Mouse (Mus musculus) hindbrain, postnatal 0 days (tissue): ENCODE data around the gene Prr13. TPM values are rescaled to one million over a fixed set of nuclear protein-coding genes. Genes with fewer than 3 reads are reported as not detected.
A peak's percentile ranks its signal among the peaks of the same experiment; 100 is the strongest.

Experiments used
- ATAC-seq: fragments of 200-750 bp; cut with Nextera tagmentation; 2 replicates; pipeline ENCODE4 v1.8.0; 2017; ENCODE audit warnings: mild to moderate bottlenecking, moderate TSS enrichment, moderate library complexity
- DNase-seq: peaks from one replicate; pipeline ENCODE4 v3.0.0-alpha.2; 2015; ENCODE audit warnings: low spot score
- H3K27ac ChIP-seq: fragments of 300-500 bp; sonication (generic); 2 replicates; pipeline ENCODE4 v1.5.1; 2014; ENCODE audit warnings: mild to moderate bottlenecking
- H3K27me3 ChIP-seq: fragments of 300-500 bp; sonication (generic); 2 replicates; pipeline ENCODE4 v1.6.1; 2014; ENCODE audit warnings: low read length, mixed read lengths; ENCODE audit not compliant: insufficient read depth
- H3K36me3 ChIP-seq: fragments of 300-500 bp; sonication (generic); 2 replicates; pipeline ENCODE4 v1.6.1; 2014; ENCODE audit warnings: low read length, mixed read lengths; ENCODE audit not compliant: insufficient read depth
- H3K4me1 ChIP-seq: fragments of 300-500 bp; sonication (generic); 2 replicates; pipeline ENCODE4 v1.6.1; 2014; ENCODE audit warnings: antibody characterized with exemption, low read length, mixed read lengths; ENCODE audit not compliant: insufficient read depth
- H3K4me2 ChIP-seq: fragments of 300-500 bp; sonication (generic); 2 replicates; pipeline ENCODE4 v1.6.1; 2014; ENCODE audit warnings: low read depth, mild to moderate bottlenecking, low read length, moderate library complexity, mixed read lengths
- H3K4me3 ChIP-seq: fragments of 300-500 bp; sonication (generic); 2 replicates; pipeline ENCODE4 v1.5.1; 2014; ENCODE audit warnings: low read length
- H3K9ac ChIP-seq: fragments of 300-500 bp; sonication (generic); replicated peaks from 2 replicates; pipeline ENCODE4 v1.6.1; 2014; ENCODE audit warnings: mild to moderate bottlenecking, low read length, moderate library complexity, mixed read lengths
- H3K9me3 ChIP-seq: fragments of 300-500 bp; sonication (generic); 2 replicates; pipeline ENCODE4 v1.6.1; 2016; ENCODE audit warnings: low read length, mixed read lengths
- CTCF ChIP-seq: IDR thresholded peaks from 2 replicates; pipeline ENCODE4 v1.5.1; 2016; ENCODE audit warnings: antibody characterized with exemption, control low read depth, low read depth
- WGBS: fragments of 180-500 bp; shearing (Covaris S2); extraction: QIAGEN DNeasy Blood & Tissue Kit; methylation state at CpG from one replicate; pipeline ENCODE4 v1.1.7; 2014; 5-methylcytosine and 5-hydroxymethylcytosine counted together
- polyA plus RNA-seq: library from polyadenylated mRNA; unstranded; fragments of >200 nt; fragmentation: Nextera tagmentation; extraction: Ambion mirVana; gene quantifications from 2 replicates; pipeline ENCODE4 v1.2.1, GENCODE M21; 2015
- total RNA-seq: library from RNA; depleted of rRNA; stranded (reverse); fragments of >200 nt; gene quantifications from 2 replicates; pipeline ENCODE4 v1.2.3, GENCODE M21; 2014; rRNA removed

Prr13 gene
- total RNA-seq, result 27.4 and 28.0 TPM in 2 replicates
- 90.4 and 95.1 TPM in 2 replicates for polyA plus RNA-seq

GRCm38 (mm10) chr15:102458904-102459317, at the start of gene Prr13:
TSS of gene Prr13 (plus strand) at chr15:102459028.
- no peaks in the 10 kb centered on the region for H3K9me3 ChIP-seq
- H3K9ac ChIP-seq, result peak within 1 kb of the TSS; percentile 48
- H3K4me2 ChIP-seq, result peak within 1 kb of the TSS; percentile 74
- peak; percentile 82 for TF ChIP-seq CTCF
- no peaks in the 10 kb centered on the region; the same call in 1 of the 2 replicates for H3K36me3 ChIP-seq
- H3K27me3 ChIP-seq, result no peaks in the 10 kb centered on the region
- under 1% methylated on average over 19 of the region's 19 CpGs for WGBS
- no peaks in the 10 kb centered on the region for H3K4me1 ChIP-seq
- ATAC-seq (peak; percentile 92), DNase-seq (peak; percentile 97)
- H3K4me3 ChIP-seq, result peak within 1 kb of the TSS; percentile 46
- H3K27ac ChIP-seq, result peak within 1 kb of the TSS; percentile 67; the same call in 1 of the 2 replicates

GRCm38 (mm10) chr15:102409286-102409685, 49.5 kb upstream of the Prr13 start:
- no peak for TF ChIP-seq CTCF
- peaks cover 8% of the 10 kb centered on the region; the same call in 1 of the 2 replicates for H3K4me1 ChIP-seq
- no peaks in the 10 kb centered on the region for H3K9me3 ChIP-seq
- no peaks in the 10 kb centered on the region for H3K27me3 ChIP-seq
- H3K4me3 ChIP-seq, result no peak overlapping the region
- no peak overlapping the region for H3K9ac ChIP-seq
- ATAC-seq (no peak), DNase-seq (no peak)
- 93% methylated on average over 3 of the region's 3 CpGs for WGBS
- no peak overlapping the region for H3K4me2 ChIP-seq
- H3K36me3 ChIP-seq, result peaks cover 23% of the 10 kb centered on the region
- no peak overlapping the region for H3K27ac ChIP-seq

DNA sequence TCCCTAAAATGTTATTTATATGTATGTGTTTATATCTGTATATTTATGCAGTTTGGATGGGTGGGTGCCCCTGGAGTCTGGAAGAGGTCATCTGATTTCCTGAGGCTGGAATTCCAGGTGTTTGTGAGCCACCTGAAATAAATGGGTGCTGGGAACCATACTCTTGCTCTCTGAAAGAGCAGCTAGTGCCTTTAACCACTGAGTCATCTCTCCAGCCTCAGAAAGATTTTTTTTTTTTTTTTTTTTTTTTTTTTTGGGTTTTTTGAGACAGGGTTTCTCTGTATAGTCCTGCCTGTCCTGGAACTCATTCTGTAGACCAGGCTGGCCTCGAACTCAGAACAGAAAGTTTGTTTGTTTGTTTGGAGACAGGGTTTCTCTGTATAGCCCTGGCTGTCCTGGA, 47.8 kb upstream of the Prr13 start:
- Histone ChIP-seq H3K9me3 (no peaks in the 10 kb centered on the region), H3K4me3 (no peak overlapping the region), H3K4me1 (peaks cover 4% of the 10 kb centered on the region; the same call in 1 of the 2 replicates), H3K4me2 (0 out of 2 replicates have a peak overlapping the region, but pooled peaks have one; percentile 18), H3K27ac (no peak overlapping the region), H3K27me3 (no peaks in the 10 kb centered on the region), H3K36me3 (peaks cover 23% of the 10 kb centered on the region), H3K9ac (no peak overlapping the region)
- TF ChIP-seq CTCF, result no peak
- no peak for ATAC-seq
- WGBS, result 100% methylated on average over 1 of the region's 1 CpGs
- DNase-seq, result no peak

DNA sequence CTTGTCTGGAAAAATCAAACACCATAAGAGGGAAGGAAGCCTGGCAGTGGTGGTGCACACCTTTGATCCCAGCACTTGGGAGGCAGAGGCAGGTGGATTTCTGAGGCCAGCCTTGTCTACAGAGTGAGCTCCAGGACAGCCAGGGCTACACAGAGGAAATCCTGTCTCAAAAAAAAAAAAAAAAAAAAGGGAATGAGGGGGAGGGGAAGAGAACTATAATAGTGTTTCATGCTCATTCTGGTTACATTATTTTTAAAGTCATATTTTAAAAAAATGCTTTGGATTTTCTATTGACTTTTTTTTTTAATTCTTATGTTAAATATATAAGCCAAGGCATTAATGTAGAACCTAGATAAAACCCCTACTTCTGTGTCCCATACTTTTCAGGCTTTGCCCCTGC, 45.1 kb upstream of the Prr13 start:
- DNase-seq (no peak), ATAC-seq (no peak)
- Histone ChIP-seq H3K36me3 (peaks cover 16% of the 10 kb centered on the region), H3K27me3 (no peaks in the 10 kb centered on the region), H3K4me2 (no peak overlapping the region), H3K4me1 (0 out of 2 replicates have a peak, but pooled peaks cover 4% of the 10 kb centered on the region), H3K27ac (no peak overlapping the region), H3K4me3 (no peak overlapping the region), H3K9me3 (no peaks in the 10 kb centered on the region), H3K9ac (no peak overlapping the region)
- TF ChIP-seq CTCF, result no peak

GRCm38 (mm10) chr15:102417524-102417923, 41.3 kb upstream of the Prr13 start:
- 94% methylated on average over 2 of the region's 2 CpGs for WGBS
- no peak for DNase-seq
- no peak overlapping the region for H3K9ac ChIP-seq

DNA sequence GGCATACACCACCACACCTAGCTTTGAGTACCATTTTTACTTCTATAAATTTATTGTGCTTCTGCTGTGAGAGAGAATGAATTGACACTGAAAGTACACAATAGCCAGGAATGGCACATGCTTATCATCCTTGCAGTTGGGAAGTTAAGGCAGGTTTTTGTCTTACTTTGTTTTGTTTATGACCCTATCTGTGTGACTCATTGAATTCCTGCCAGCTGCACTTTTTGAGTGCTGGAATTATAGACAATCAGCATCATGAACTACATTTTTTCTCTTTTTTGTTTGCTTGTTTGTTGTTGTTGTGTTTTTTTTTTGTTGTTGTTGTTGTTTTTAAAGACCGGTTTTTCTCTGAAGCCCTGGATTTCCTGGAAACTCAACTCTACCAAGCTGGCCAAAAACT, 37.8 kb upstream of the Prr13 start:
- no peak overlapping the region for H3K27ac ChIP-seq
- H3K9ac ChIP-seq, result no peak overlapping the region
- H3K4me2 ChIP-seq, result no peak overlapping the region
- no peaks in the 10 kb centered on the region for H3K4me1 ChIP-seq
- no peak overlapping the region for H3K4me3 ChIP-seq
- TF ChIP-seq CTCF, result no peak
- DNase-seq, result no peak
- H3K36me3 ChIP-seq, result peaks cover 4% of the 10 kb centered on the region; the same call in 1 of the 2 replicates
- ATAC-seq, result no peak
- WGBS, result 64% methylated on average over 1 of the region's 1 CpGs
- H3K9me3 ChIP-seq, result no peaks in the 10 kb centered on the region
- H3K27me3 ChIP-seq, result no peaks in the 10 kb centered on the region

More at GRCm38 (mm10) chr15:102417524-102417923, 41.3 kb upstream of the Prr13 start:
- Histone ChIP-seq H3K27me3 (no peaks in the 10 kb centered on the region), H3K27ac (no peak overlapping the region), H3K36me3 (peaks cover 2% of the 10 kb centered on the region; the same call in 1 of the 2 replicates), H3K4me3 (no peak overlapping the region), H3K9me3 (no peaks in the 10 kb centered on the region), H3K4me2 (no peak overlapping the region), H3K4me1 (no peaks in the 10 kb centered on the region)
- no peak for TF ChIP-seq CTCF
- ATAC-seq, result no peak

DNA sequence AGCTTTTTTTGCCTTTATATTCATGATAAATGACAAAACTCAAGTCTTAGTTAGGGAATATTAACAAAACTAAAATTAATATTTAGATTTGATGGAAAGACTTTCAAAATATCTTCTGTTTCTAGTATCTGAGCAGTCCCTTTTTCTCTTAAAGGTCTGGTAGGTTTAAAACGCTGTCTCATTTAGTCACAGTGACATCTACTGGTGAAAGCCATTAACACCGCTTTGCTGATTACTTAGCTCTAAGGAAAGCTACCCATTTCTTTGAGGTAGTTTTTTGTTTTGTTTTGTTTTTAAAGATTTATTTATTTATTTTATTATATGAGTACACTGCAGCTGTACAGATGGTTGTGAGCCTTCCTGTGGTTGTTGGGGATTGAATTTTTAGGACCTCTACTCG, 37.4 kb upstream of the Prr13 start:
- peaks cover 4% of the 10 kb centered on the region; the same call in 1 of the 2 replicates for H3K36me3 ChIP-seq
- 59% methylated on average over 3 of the region's 3 CpGs for WGBS
- DNase-seq (peak; percentile 83), ATAC-seq (no peak)
- no peak overlapping the region for H3K9ac ChIP-seq
- no peaks in the 10 kb centered on the region for H3K4me1 ChIP-seq
- peak; percentile 71 for TF ChIP-seq CTCF
- no peaks in the 10 kb centered on the region for H3K9me3 ChIP-seq
- no peaks in the 10 kb centered on the region for H3K27me3 ChIP-seq
- no peak overlapping the region for H3K27ac ChIP-seq
- H3K4me3 ChIP-seq, result no peak overlapping the region
- H3K4me2 ChIP-seq, result no peak overlapping the region
